Mouse (Mus musculus) midbrain, embryonic 15.5 days (tissue): Measurements from ENCODE around the gene Arl14ep. TPM values are rescaled to one million over a fixed set of nuclear protein-coding genes. Genes with fewer than 3 reads are reported as not detected.

Experiments
- ATAC-seq: fragments of 200-750 bp; cut with Nextera tagmentation; replicated peaks from 2 replicates; pipeline ENCODE4 v1.8.0; 2017; ENCODE audit warnings: moderate TSS enrichment
- H3K27ac ChIP-seq: fragments of 300-500 bp; sonication (generic); 2 replicates; pipeline ENCODE4 v1.5.1; 2015; ENCODE audit warnings: mild to moderate bottlenecking, inconsistent platforms
- H3K27me3 ChIP-seq: fragments of 300-500 bp; sonication (generic); replicated peaks from 2 replicates; pipeline ENCODE4 v1.6.1; 2015; ENCODE audit warnings: inconsistent platforms
- H3K36me3 ChIP-seq: fragments of 300-500 bp; sonication (generic); replicated peaks from 2 replicates; pipeline ENCODE4 v1.6.1; 2015; ENCODE audit warnings: inconsistent platforms
- H3K4me1 ChIP-seq: fragments of 300-500 bp; sonication (generic); 2 replicates; pipeline ENCODE4 v1.6.1; 2015; ENCODE audit warnings: inconsistent platforms
- H3K4me2 ChIP-seq: fragments of 300-500 bp; sonication (generic); 2 replicates; pipeline ENCODE4 v1.6.1; 2015; ENCODE audit warnings: inconsistent platforms, mild to moderate bottlenecking, moderate library complexity
- H3K4me3 ChIP-seq: fragments of 300-500 bp; sonication (generic); 2 replicates; pipeline ENCODE4 v1.5.1; 2015; ENCODE audit warnings: mild to moderate bottlenecking, inconsistent platforms
- H3K9ac ChIP-seq: fragments of 300-500 bp; sonication (generic); 2 replicates; pipeline ENCODE4 v1.6.1; 2015; ENCODE audit warnings: mild to moderate bottlenecking, inconsistent platforms
- H3K9me3 ChIP-seq: fragments of 300-500 bp; sonication (generic); 2 replicates; pipeline ENCODE4 v1.6.1; 2016; ENCODE audit warnings: inconsistent platforms
- WGBS: fragments of 180-500 bp; shearing (Covaris S2); methylation state at CpG from one replicate; pipeline ENCODE4 v1.1.7; 2015; ENCODE audit warnings: mixed read lengths; 5-methylcytosine and 5-hydroxymethylcytosine counted together
- polyA plus RNA-seq: library from polyadenylated mRNA; unstranded; fragments of >200 nt; fragmentation: Nextera tagmentation; extraction: Ambion mirVana; gene quantifications from 2 replicates; pipeline ENCODE4 v1.2.1, GENCODE M21; 2015

Arl14ep gene
- polyA plus RNA-seq, 1 experiment from 2014 or later = 34.4 TPM

GRCm38 (mm10) chr2:106935681-106936080, 38.5 kb downstream of the Arl14ep start:
- Histone ChIP-seq H3K4me1 (no peaks in the 10 kb centered on the region), H3K27ac (no peak overlapping the region), H3K4me3 (no peak overlapping the region), H3K36me3 (no peaks in the 10 kb centered on the region), H3K9ac (no peak overlapping the region), H3K27me3 (no peaks in the 10 kb centered on the region), H3K9me3 (no peaks in the 10 kb centered on the region), H3K4me2 (no peak overlapping the region)
- no peak for ATAC-seq
- WGBS = 85% methylated on average over 2 of the region's 2 CpGs

GRCm38 (mm10) chr2:106929906-106930305, 44.3 kb downstream of the Arl14ep start:
- H3K4me3 ChIP-seq = no peak overlapping the region
- no peaks in the 10 kb centered on the region for H3K9me3 ChIP-seq
- H3K36me3 ChIP-seq = no peaks in the 10 kb centered on the region
- no peak overlapping the region for H3K9ac ChIP-seq
- no peaks in the 10 kb centered on the region for H3K4me1 ChIP-seq
- H3K27ac ChIP-seq = no peak overlapping the region
- no peaks in the 10 kb centered on the region for H3K27me3 ChIP-seq
- H3K4me2 ChIP-seq = no peak overlapping the region
- ATAC-seq = no peak
- 50% methylated on average over 3 of the region's 3 CpGs for whole genome bisulfite sequencing

Other genes with a start within 250 kb of the Arl14ep start
- gene Fshb, start 85.2 kb upstream of the Arl14ep start, polyA plus RNA-seq = not detected in 2 replicates